33 mouse cellular contexts compared by ENCODE assay signal in the genomic region with DNA sequence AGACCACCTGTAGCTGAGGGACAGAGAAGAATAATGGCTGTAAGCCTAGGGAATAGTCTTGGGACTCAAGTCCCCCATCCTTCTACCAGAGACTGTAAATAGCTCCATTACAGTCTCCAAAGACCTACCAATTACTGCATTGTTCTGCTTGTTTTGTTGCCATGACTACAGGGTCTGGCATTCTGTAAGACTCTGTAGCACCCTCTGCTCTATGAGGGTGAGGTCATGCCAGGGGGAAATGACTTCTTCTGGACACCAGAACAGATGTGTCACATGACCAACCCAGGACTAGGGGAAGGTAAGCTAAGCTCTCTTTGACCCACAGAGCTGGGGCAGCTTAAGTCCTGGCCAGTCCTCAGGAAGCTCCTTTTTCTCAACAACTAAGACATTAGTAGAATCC.
A peak's percentile ranks its signal among the peaks of the same experiment; 100 is the strongest.
DNase-seq lines count a peak whose midpoint lies in the region; ATAC-seq and TF ChIP-seq lines count a peak whose summit lies in the region.
"Had no signal": no experiment of that assay in that cellular context is flagged by ENCODE, and none has a peak within 500 bp of the region (broad histone marks: within the 10 kb centered on the region; RNA-seq: fewer than 3 reads in every experiment).

No protein-coding gene starts in this region.

- H3K27ac ChIP-seq in embryonic facial prominence, embryonic 14.5 days (replicated peaks; ENCODE audit: low read depth, low read length) = no peak overlapping the region
- no peak overlapping the region for H3K27ac ChIP-seq in embryonic facial prominence, embryonic 10.5 days (replicated peaks)
- H3K27ac ChIP-seq in midbrain, postnatal 0 days (ENCODE audit: low read depth, low read length) = no peak overlapping the region
- no peak overlapping the region for H3K27ac ChIP-seq in midbrain, embryonic 13.5 days
- H3K27ac ChIP-seq: embryonic facial prominence, embryonic 12.5 days; forebrain, embryonic 13.5 days; gastrocnemius, adult 2 months; heart, embryonic 13.5 days; hindbrain, embryonic 10.5 days; intestine, embryonic 15.5 days; kidney, postnatal 0 days; limb, embryonic 13.5 days; lung, embryonic 15.5 days; neural tube, embryonic 13.5 days; stomach, postnatal 0 days had no signal

- H3K4me3 ChIP-seq in embryonic facial prominence, embryonic 14.5 days (ENCODE audit: low read depth, low read length) = no peak overlapping the region
- no peak overlapping the region for H3K4me3 ChIP-seq in embryonic facial prominence, embryonic 10.5 days
- H3K4me3 ChIP-seq in midbrain, postnatal 0 days (ENCODE audit: low read depth, low read length) = no peak overlapping the region
- H3K4me3 ChIP-seq in midbrain, embryonic 13.5 days (replicated peaks) = no peak overlapping the region
- H3K4me3 ChIP-seq: embryonic facial prominence, embryonic 12.5 days; erythroblast, embryonic 14.5 days; forebrain, embryonic 13.5 days; gastrocnemius, adult 2 months; heart, embryonic 13.5 days; hindbrain, embryonic 10.5 days; intestine, embryonic 15.5 days; limb, embryonic 13.5 days; lung, embryonic 15.5 days; neural tube, embryonic 13.5 days had no signal

- H3K9me3 ChIP-seq in embryonic facial prominence, embryonic 14.5 days (ENCODE audit: control insufficient read depth, low read length) = no peaks in the 10 kb centered on the region
- no peaks in the 10 kb centered on the region for H3K9me3 ChIP-seq in embryonic facial prominence, embryonic 10.5 days
- no peaks in the 10 kb centered on the region for H3K9me3 ChIP-seq in midbrain, postnatal 0 days (ENCODE audit: low read length)
- no peaks in the 10 kb centered on the region for H3K9me3 ChIP-seq in midbrain, embryonic 13.5 days
- H3K9me3 ChIP-seq: embryonic facial prominence, embryonic 12.5 days; forebrain, embryonic 13.5 days; heart, embryonic 13.5 days; hindbrain, embryonic 10.5 days; intestine, embryonic 15.5 days; limb, embryonic 13.5 days; lung, embryonic 15.5 days; neural tube, embryonic 13.5 days had no signal

- H3K27me3 ChIP-seq in embryonic facial prominence, embryonic 14.5 days (replicated peaks; ENCODE audit: control insufficient read depth, insufficient read depth, low read length) = no peaks in the 10 kb centered on the region
- H3K27me3 ChIP-seq in embryonic facial prominence, embryonic 10.5 days (replicated peaks; ENCODE audit: low read depth, poor library complexity, severe bottlenecking) = no peaks in the 10 kb centered on the region
- H3K27me3 ChIP-seq in midbrain, postnatal 0 days (ENCODE audit: insufficient read depth, low read length) = no peaks in the 10 kb centered on the region
- H3K27me3 ChIP-seq in midbrain, embryonic 13.5 days = no peaks in the 10 kb centered on the region
- H3K27me3 ChIP-seq: embryonic facial prominence, embryonic 12.5 days; forebrain, embryonic 13.5 days; heart, embryonic 13.5 days; intestine, embryonic 15.5 days; limb, embryonic 13.5 days; lung, embryonic 15.5 days; neural tube, embryonic 13.5 days; Patski had no signal

- H3K4me2 ChIP-seq in embryonic facial prominence, embryonic 14.5 days (ENCODE audit: low read depth, low read length) = no peak overlapping the region
- no peak overlapping the region for H3K4me2 ChIP-seq in midbrain, postnatal 0 days (ENCODE audit: low read depth, low read length, poor library complexity, severe bottlenecking)
- H3K4me2 ChIP-seq in midbrain, embryonic 13.5 days (replicated peaks) = no peak overlapping the region
- H3K4me2 ChIP-seq: embryonic facial prominence, embryonic 12.5 days; forebrain, embryonic 13.5 days; heart, embryonic 13.5 days; intestine, embryonic 15.5 days; limb, embryonic 13.5 days; liver, embryonic 11.5 days; lung, embryonic 15.5 days; midbrain, embryonic 11.5 days; neural tube, embryonic 13.5 days had no signal

- no peaks in the 10 kb centered on the region for H3K36me3 ChIP-seq in embryonic facial prominence, embryonic 14.5 days (ENCODE audit: control insufficient read depth, insufficient read depth, low read length)
- H3K36me3 ChIP-seq in embryonic facial prominence, embryonic 10.5 days (replicated peaks) = no peaks in the 10 kb centered on the region
- H3K36me3 ChIP-seq in midbrain, postnatal 0 days (ENCODE audit: insufficient read depth, low read length) = no peaks in the 10 kb centered on the region
- no peaks in the 10 kb centered on the region for H3K36me3 ChIP-seq in midbrain, embryonic 13.5 days
- H3K36me3 ChIP-seq: embryonic facial prominence, embryonic 12.5 days; heart, embryonic 13.5 days; hindbrain, embryonic 10.5 days; intestine, embryonic 15.5 days; limb, embryonic 13.5 days; lung, embryonic 15.5 days; neural tube, embryonic 13.5 days had no signal

- DNase-seq in embryonic facial prominence, embryonic 14.5 days (ENCODE audit: low spot score) = peak; percentile 21
- DNase-seq in embryonic facial prominence, embryonic 10.5 days (ENCODE audit: low spot score) = no peak
- DNase-seq in midbrain, postnatal 0 days (ENCODE audit: low spot score) = peak; percentile 19
- DNase-seq in mesoderm, embryonic 11.5 days (ENCODE audit: low read depth, low spot score) = peak; percentile 11
- no peak for DNase-seq in urinary bladder, postnatal 36 days (ENCODE audit: low spot score in 2 of 2)
- no peak for DNase-seq in cerebellum, adult 11 months
- DNase-seq: adrenal gland, postnatal 36 days; cerebellum, postnatal 10 days; gastrocnemius, adult 2 months; gastrocnemius, postnatal 36 days; heart, postnatal 10 days; kidney, adult 8-10 months; kidney, postnatal 4 days; right cerebral cortex, adult 18-20 months; right cerebral cortex, postnatal 4 days; thymus, adult 18-20 months; thymus, postnatal 25 days had no signal

- TF ChIP-seq CTCF in midbrain, postnatal 0 days (IDR thresholded peaks at IDR 0.05) = no peak

- H3K9ac ChIP-seq in embryonic facial prominence, embryonic 14.5 days (ENCODE audit: low read depth, low read length) = no peak overlapping the region
- no peak overlapping the region for H3K9ac ChIP-seq in midbrain, postnatal 0 days (replicated peaks; ENCODE audit: low read length, poor library complexity, severe bottlenecking)
- H3K9ac ChIP-seq in midbrain, embryonic 13.5 days (replicated peaks) = no peak overlapping the region
- H3K9ac ChIP-seq: embryonic facial prominence, embryonic 12.5 days; forebrain, embryonic 13.5 days; heart, embryonic 13.5 days; intestine, embryonic 15.5 days; limb, embryonic 13.5 days; lung, embryonic 15.5 days; neural tube, embryonic 13.5 days had no signal

- ATAC-seq in embryonic facial prominence, embryonic 14.5 days (ENCODE audit: low read depth) = peak; percentile 47
- ATAC-seq in midbrain, postnatal 0 days (ENCODE audit: low FRiP score) = no peak
- no peak for ATAC-seq in midbrain, embryonic 13.5 days
- ATAC-seq: forebrain, embryonic 13.5 days; hindbrain, embryonic 16.5 days; intestine, embryonic 15.5 days; Patski had no signal

- H3K4me1 ChIP-seq in embryonic facial prominence, embryonic 14.5 days (ENCODE audit: control insufficient read depth, insufficient read depth, low read length) = no peaks in the 10 kb centered on the region
- H3K4me1 ChIP-seq in embryonic facial prominence, embryonic 10.5 days = peaks cover 6% of the 10 kb centered on the region
- no peaks in the 10 kb centered on the region for H3K4me1 ChIP-seq in midbrain, postnatal 0 days (ENCODE audit: insufficient read depth, low read length)
- 0 out of 2 replicates have a peak, but pooled peaks cover 3% of the 10 kb centered on the region for H3K4me1 ChIP-seq in midbrain, embryonic 13.5 days (replicated peaks)
- H3K4me1 ChIP-seq: embryonic facial prominence, embryonic 12.5 days; heart, embryonic 13.5 days; intestine, embryonic 15.5 days; limb, embryonic 13.5 days; lung, embryonic 15.5 days had no signal

Comparison
In these comparisons a context has a peak if more than half of its experiments do, and no peak if none do; other contexts are left out.
1. DNase-seq: peak in embryonic facial prominence, embryonic 14.5 days (single experiment), midbrain, postnatal 0 days (single experiment) and mesoderm, embryonic 11.5 days (single experiment); none in embryonic facial prominence, embryonic 10.5 days (single experiment), urinary bladder, postnatal 36 days (0 of 2) and cerebellum, adult 11 months (single experiment).